Mouse (Mus musculus) left cerebral cortex, adult 2 months (tissue): ENCODE measurements around the gene Lsm4. TPM values are rescaled to one million over a fixed set of nuclear protein-coding genes. Genes with fewer than 3 reads are reported as not detected.

Source experiments
- DNase-seq, 2 experiments: peaks; one replicate each; pipeline ENCODE4 v3.0.0; 2021 to 2022; ENCODE audit warnings: low spot score in 2 of 2, mixed read lengths in 1 of 2; ENCODE audit errors: extremely low spot score in 1 of 2
- H3K27ac ChIP-seq: fragments of 200-600 bp; 2 replicates; pipeline ENCODE4 v1.8.1; 2022
- H3K4me3 ChIP-seq: fragments of 200-600 bp; 2 replicates; pipeline ENCODE4 v1.8.1; 2022
- CTCF ChIP-seq: fragments of 200-600 bp; IDR thresholded peaks from 2 replicates; pipeline ENCODE4 v1.8.1; 2022; ENCODE audit warnings: antibody characterized with exemption, mild to moderate bottlenecking, moderate library complexity
- intact Hi-C: fragments of 180-260 bp; cut with DNase I; formaldehyde crosslinking; loops from one replicate; pipeline ENCODE4 v1.15.1; 2025
- total RNA-seq, 2 experiments: library from RNA; stranded (reverse); gene quantifications; 2 replicates each; pipeline ENCODE4 v1.2.3; 2021

Gene Lsm4
- total RNA-seq, 2 experiments from 2014 or later, result 62.1 to 62.9 TPM

DNA sequence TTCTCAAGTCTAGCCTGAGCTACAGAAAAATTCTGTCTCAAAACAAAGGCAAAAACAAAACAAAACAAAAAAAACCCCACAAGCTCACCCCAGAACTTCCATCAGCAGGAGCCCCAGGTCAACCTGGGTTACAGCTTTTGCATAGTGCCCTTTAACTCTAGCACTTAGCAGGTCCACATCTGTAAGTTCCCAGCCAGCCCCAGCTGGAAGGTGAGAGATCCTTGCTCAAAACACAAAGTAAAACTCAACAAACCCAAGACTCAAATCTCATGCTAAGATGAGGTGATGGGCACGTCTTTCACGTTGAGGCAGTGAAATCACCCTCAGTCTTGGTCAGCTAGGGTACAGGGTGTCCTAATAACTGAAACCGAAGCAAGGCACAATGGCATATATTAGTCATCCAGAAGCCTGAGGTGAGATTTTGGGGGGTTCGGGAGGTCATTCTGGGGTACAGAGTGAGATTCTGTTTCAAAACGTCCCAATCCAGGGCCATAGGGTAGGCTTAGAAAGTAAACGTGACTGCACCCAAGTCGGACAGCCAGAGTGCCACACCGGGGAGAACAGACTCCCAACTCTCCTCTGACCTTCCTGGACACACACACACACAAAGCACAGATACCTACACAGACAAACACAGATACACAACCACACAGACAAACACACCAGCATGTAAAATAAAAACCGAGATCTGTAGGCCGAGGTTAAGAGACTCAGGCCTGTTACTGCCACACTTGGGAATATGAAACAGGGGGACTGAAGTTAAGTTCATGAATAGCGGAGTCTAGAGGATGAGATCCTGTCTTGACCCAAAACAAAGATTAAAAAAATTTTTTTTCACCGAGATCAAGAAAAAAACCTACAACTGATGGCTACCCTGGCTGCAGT lies 24.6 kb downstream of the Lsm4 start:
- Histone ChIP-seq H3K27ac (peak overlapping the region; percentile 89), H3K4me3 (peak overlapping the region; percentile 91)
- no peak for TF ChIP-seq CTCF
- intact Hi-C loops, result loop anchor here (1.0 to 2.0 kb wide), 3 partner anchors 13 to 87 kb away; partner anchors contain the start of gene Rab3a
- no peak for DNase-seq

DNA sequence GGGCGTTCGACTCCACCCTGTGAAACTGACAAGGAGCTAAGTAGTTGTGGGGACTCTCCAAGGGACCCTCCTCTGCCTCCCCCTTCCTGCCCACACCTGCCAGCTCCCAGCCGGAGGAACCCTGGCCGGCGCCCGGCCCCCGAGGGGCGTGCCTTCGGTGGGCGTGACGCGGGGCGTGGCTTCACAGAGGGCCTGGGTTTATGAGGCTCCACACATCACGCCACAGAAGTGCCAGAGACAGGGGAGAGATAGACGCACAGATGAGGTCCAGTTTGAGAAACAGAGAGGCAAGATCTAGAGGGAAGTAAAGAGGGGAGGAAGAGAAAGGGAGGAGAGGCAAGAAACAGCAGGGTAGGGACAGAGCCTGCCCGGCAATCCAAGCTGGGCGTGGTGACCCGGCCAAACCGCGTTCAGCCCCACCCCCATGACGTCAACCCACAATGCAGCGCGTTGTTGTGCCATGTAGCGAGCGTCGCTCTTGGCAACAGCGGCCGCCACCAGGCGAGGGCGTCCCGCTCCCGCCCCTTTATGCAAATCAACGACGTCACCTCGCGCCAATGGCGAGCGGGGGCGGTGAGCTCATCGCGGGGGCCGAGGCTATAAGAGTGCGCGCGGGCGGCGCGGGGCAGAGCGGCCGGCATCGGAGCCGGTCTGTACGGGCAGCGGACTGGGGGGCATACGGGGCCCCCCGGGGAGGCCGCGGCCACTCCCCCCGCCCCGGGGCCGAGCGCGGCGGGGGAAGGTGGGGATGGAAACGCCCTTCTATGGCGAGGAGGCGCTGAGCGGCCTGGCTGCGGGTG lies 25.5 kb downstream of the Lsm4 start, which contains the start of gene Jund:
Gene Jund (plus strand): TSS at position 640 of the 800 bp plus-strand sequence.
- H3K4me3 ChIP-seq, result peak within 1 kb of the TSS; percentile 91
- peak within 1 kb of the TSS; percentile 100 for H3K27ac ChIP-seq
- intact Hi-C loops, result loop anchor here (1.0 to 2.0 kb wide), 3 partner anchors 14 to 88 kb away; partner anchors contain the start of gene Rab3a
- TF ChIP-seq CTCF, result no peak; the same call in 1 of the 2 replicates
- DNase-seq, result peak; percentile 99

DNA sequence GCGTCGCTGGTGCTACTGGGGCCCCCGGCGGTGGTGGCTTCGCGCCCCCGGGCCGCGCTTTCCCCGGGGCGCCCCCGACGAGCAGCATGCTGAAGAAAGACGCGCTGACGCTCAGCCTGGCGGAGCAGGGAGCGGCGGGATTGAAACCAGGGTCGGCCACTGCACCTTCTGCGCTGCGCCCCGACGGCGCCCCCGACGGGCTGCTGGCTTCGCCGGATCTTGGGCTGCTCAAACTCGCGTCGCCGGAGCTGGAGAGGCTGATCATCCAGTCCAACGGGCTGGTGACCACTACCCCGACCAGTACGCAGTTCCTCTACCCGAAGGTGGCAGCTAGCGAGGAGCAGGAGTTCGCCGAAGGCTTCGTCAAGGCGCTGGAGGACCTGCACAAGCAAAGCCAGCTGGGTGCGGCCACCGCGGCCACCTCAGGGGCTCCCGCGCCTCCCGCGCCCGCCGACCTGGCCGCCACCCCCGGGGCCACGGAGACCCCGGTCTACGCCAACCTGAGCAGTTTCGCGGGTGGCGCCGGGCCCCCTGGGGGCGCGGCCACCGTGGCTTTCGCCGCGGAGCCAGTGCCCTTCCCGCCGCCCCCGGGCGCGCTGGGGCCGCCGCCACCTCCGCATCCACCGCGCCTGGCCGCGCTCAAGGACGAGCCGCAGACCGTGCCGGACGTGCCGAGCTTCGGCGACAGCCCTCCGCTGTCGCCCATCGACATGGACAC lies 26.2 kb downstream of the Lsm4 start:
- Histone ChIP-seq H3K4me3 (peak overlapping the region; percentile 91), H3K27ac (peak overlapping the region; percentile 100)
- no peak for DNase-seq
- intact Hi-C loops, result loop anchor here (2.0 kb wide), 2 partner anchors 14 to 56 kb away; partner anchors contain the start of gene Rab3a
- TF ChIP-seq CTCF, result no peak; the same call in 1 of the 2 replicates

GRCm38 (mm10) chr8:70699834-70700554 lies 26.9 kb downstream of the Lsm4 start:
- Histone ChIP-seq H3K4me3 (peak overlapping the region; percentile 91), H3K27ac (peak overlapping the region; percentile 100)
- DNase-seq, result peak; percentile 82 to 83
- intact Hi-C loops, result loop anchor here (1.0 to 2.0 kb wide), 3 partner anchors 15 to 55 kb away; partner anchors contain the start of genes Lsm4 and Rab3a
- TF ChIP-seq CTCF, result no peak

GRCm38 (mm10) chr8:70700555-70700922 lies 27.5 kb downstream of the Lsm4 start:
- peak; percentile 67 for TF ChIP-seq CTCF
- peak; percentile 79 to 89 for DNase-seq
- Histone ChIP-seq H3K4me3 (peak overlapping the region; percentile 91), H3K27ac (peak overlapping the region; percentile 100)
- intact Hi-C loops, result loop anchor here (1.0 kb wide), 1 partner anchor 27 kb away; the partner anchor contains the start of gene Lsm4

DNA sequence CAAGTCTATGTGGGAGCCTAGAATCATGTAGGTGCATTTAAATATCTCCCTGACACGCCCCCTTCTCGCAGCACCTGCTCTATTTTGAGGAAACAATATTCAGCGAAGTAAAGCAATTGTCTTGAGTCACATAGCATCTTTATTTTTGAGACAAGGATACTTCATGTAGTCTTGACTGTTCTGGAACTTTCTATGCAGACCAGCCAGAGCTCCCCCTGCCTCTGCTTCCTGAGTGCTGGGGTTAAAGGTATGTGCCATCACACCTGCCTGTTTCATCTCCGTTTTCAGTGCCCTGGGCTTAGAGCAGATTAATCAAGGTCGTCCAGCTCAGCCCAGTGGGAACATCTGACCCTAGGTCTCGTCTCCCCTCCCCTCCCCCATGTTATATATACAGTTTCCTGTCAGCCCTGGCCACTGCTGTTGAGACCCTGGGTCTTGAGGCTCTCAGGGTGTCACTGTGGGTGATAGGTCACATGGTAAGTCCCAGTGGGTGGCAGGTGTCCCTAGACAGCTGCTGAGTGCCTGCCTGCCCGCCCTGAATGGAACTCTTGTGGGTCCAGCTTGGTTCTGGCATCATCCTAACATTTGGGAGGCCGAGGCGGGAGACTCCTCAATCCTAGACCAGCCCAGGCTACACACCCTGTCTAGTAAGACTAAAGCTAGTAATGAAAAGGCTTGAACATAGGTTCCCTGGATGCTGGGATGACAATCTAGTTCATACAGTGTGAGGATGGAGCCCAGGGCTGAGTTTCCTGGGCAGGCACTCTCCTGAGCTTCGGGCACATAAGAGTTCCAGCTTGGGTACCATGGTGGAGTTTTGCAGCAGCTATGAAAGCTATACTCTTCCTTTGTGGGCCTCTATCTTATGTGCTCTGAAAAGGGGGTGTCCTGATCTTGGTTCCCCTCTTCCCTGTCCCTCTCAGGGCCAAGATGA lies 28.3 kb downstream of the Lsm4 start:
- intact Hi-C loops, result no loop called here
- DNase-seq, result no peak
- peak overlapping the region; percentile 100 for H3K27ac ChIP-seq
- TF ChIP-seq CTCF, result no peak
- H3K4me3 ChIP-seq, result peak overlapping the region; percentile 91

- DNase-seq, result no peak
Measured at GRCm38 (mm10) chr8:70701982-70702841, 29.2 kb downstream of the Lsm4 start.

DNA sequence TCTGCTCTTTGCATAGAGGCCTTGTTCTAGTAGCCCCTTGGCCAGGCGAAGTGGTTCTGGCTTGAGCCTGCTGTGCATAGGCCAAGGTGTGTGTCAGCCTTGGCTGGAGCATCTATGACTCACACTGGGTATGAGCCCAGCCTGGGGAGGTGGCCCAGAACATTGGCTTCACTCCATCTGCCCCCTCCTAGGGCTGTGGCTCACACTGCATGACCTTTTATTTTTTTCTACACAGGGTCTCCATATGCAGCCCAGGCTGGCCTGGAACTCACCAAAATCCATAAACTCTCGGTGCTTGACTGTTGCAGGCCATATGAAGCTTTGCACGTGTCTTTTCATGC lies 29.8 kb downstream of the Lsm4 start:
- Histone ChIP-seq H3K27ac (peak overlapping the region; percentile 4; the same call in 1 of the 2 replicates), H3K4me3 (no peak overlapping the region)
- DNase-seq, result no peak
- intact Hi-C loops, result no loop called here
- no peak for TF ChIP-seq CTCF

More at GRCm38 (mm10) chr8:70701982-70702841, 29.2 kb downstream of the Lsm4 start:
- TF ChIP-seq CTCF, result no peak
- Histone ChIP-seq H3K4me3 (no peak overlapping the region), H3K27ac (peak overlapping the region; percentile 4; the same call in 1 of the 2 replicates)
- intact Hi-C loops, result no loop called here

GRCm38 (mm10) chr8:70703287-70703686 lies 30.2 kb downstream of the Lsm4 start, which contains the start of gene Iqcn:
Gene Iqcn, plus strand, starts transcription at chr8:70703457.
- intact Hi-C loops, result no loop called here
- no peak for TF ChIP-seq CTCF
- no peak within 1 kb of the TSS for H3K4me3 ChIP-seq
- DNase-seq, result no peak
- peak within 1 kb of the TSS; percentile 4; the same call in 1 of the 2 replicates for H3K27ac ChIP-seq
